In the genomic region with DNA sequence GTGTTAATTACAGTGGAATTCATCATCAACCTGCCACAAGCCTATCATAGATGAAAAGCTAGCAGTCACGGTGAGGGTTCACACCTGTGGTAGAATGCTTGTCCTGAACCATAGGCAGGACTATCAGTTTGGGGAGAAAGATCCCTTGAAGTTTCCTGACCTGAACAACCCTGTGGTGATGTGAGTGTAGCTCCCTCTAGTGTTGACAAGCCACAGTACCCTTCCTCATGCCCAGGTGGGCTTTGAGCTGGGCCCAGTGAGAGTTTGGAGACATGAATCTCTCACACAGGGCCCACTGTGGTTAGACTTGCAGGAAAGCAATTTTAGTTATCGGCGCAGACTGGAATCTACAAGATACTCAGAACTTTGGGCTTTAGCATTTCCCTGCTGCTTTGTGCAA, we compare ENCODE assay signal across 9 mouse cellular contexts. TPM values are rescaled to one million over a fixed set of nuclear protein-coding genes. Genes with fewer than 3 reads are reported as not detected.
DNase-seq lines count a peak whose midpoint lies in the region; ATAC-seq lines count a peak whose summit lies in the region.
"Had no signal": no experiment of that assay in that cellular context is flagged by ENCODE, and none has a peak within 500 bp of the region (broad histone marks: within the 10 kb centered on the region; RNA-seq: fewer than 3 reads in every experiment).

No protein-coding gene starts in this region.

- no peak overlapping the region for H3K4me3 ChIP-seq in midbrain, embryonic 14.5 days (replicated peaks; ENCODE audit: low read depth, low read length)
- no peak overlapping the region for H3K4me3 ChIP-seq in midbrain, embryonic 15.5 days
- H3K4me3 ChIP-seq: midbrain, embryonic 12.5 days had no signal

- WGBS in midbrain, embryonic 14.5 days, result 78% methylated on average over 3 of the region's 3 CpGs
- WGBS in midbrain, embryonic 15.5 days, result 77% methylated on average over 3 of the region's 3 CpGs

- H3K9ac ChIP-seq in midbrain, embryonic 14.5 days (replicated peaks; ENCODE audit: low read length), result no peak overlapping the region
- no peak overlapping the region for H3K9ac ChIP-seq in midbrain, embryonic 15.5 days
- H3K9ac ChIP-seq: midbrain, embryonic 12.5 days had no signal

- H3K36me3 ChIP-seq in midbrain, embryonic 14.5 days (ENCODE audit: control insufficient read depth, insufficient read depth, low read length), result peaks cover 11% of the 10 kb centered on the region
- no peaks in the 10 kb centered on the region for H3K36me3 ChIP-seq in midbrain, embryonic 15.5 days (replicated peaks)
- H3K36me3 ChIP-seq: midbrain, embryonic 12.5 days had no signal

- no peak overlapping the region for H3K27ac ChIP-seq in midbrain, embryonic 14.5 days (replicated peaks; ENCODE audit: low read depth, low read length)
- no peak overlapping the region for H3K27ac ChIP-seq in midbrain, embryonic 15.5 days
- H3K27ac ChIP-seq: midbrain, embryonic 12.5 days had no signal

- no peaks in the 10 kb centered on the region for H3K4me1 ChIP-seq in midbrain, embryonic 14.5 days (ENCODE audit: control insufficient read depth, insufficient read depth, low read length)
- H3K4me1 ChIP-seq in midbrain, embryonic 15.5 days, result no peaks in the 10 kb centered on the region
- H3K4me1 ChIP-seq: midbrain, embryonic 12.5 days had no signal

- no peaks in the 10 kb centered on the region for H3K9me3 ChIP-seq in midbrain, embryonic 14.5 days (ENCODE audit: control insufficient read depth, low read length)
- no peaks in the 10 kb centered on the region for H3K9me3 ChIP-seq in midbrain, embryonic 15.5 days
- H3K9me3 ChIP-seq: midbrain, embryonic 12.5 days had no signal

- H3K27me3 ChIP-seq in midbrain, embryonic 14.5 days (ENCODE audit: control insufficient read depth, insufficient read depth, low read length), result no peaks in the 10 kb centered on the region
- H3K27me3 ChIP-seq in midbrain, embryonic 15.5 days (replicated peaks), result no peaks in the 10 kb centered on the region
- H3K27me3 ChIP-seq: midbrain, embryonic 12.5 days had no signal

- H3K4me2 ChIP-seq in midbrain, embryonic 14.5 days (ENCODE audit: low read length), result no peak overlapping the region
- no peak overlapping the region for H3K4me2 ChIP-seq in midbrain, embryonic 15.5 days
- H3K4me2 ChIP-seq: midbrain, embryonic 12.5 days had no signal

- no peak for ATAC-seq in midbrain, embryonic 14.5 days (ENCODE audit: low FRiP score, low TSS enrichment)
- ATAC-seq in midbrain, embryonic 15.5 days (replicated peaks), result no peak
- ATAC-seq in common myeloid progenitor, adult 5-6 weeks (replicated peaks; ENCODE audit: low read depth, poor library complexity, severe bottlenecking), result peak; percentile 79

- peak; percentile 16 for DNase-seq in cerebellum, adult 8-10 months
- DNase-seq in cerebellum, adult 11 months, result no peak
- peak; percentile 65 for DNase-seq in midbrain, embryonic 14.5 days
- peak; percentile 64 for DNase-seq in kidney, adult 9 months
- DNase-seq in lung, postnatal 36 days, result peak; percentile 67
- no peak for DNase-seq in urinary bladder, postnatal 4 days (ENCODE audit: low spot score in 2 of 2)

RNA-seq across cellular contexts. Expression of gene Spock2, which starts 39.5 kb away (rescaled TPM):
- 67.3 and 67.5 TPM in 2 replicates for polyA plus RNA-seq in midbrain, embryonic 14.5 days (2014; fragmentation: Nextera tagmentation; extraction: Ambion mirVana)
- polyA plus RNA-seq in midbrain, embryonic 15.5 days (2015; fragmentation: Nextera tagmentation; extraction: Ambion mirVana), result 106 and 113 TPM in 2 replicates
- total RNA-seq in common myeloid progenitor, adult 5-6 weeks (2017), result 0.09 TPM in 1 of 2 replicates, not detected in the other

Comparison
In these comparisons a context has a peak if more than half of its experiments do, and no peak if none do; other contexts are left out.
1. DNase-seq: peak in cerebellum, adult 8-10 months (single experiment), midbrain, embryonic 14.5 days (single experiment), kidney, adult 9 months (single experiment) and lung, postnatal 36 days (single experiment); none in cerebellum, adult 11 months (single experiment) and urinary bladder, postnatal 4 days (0 of 2).